Mouse (Mus musculus) stomach, embryonic 16.5 days (tissue): ENCODE measurements around the gene Edem1. TPM values are rescaled to one million over a fixed set of nuclear protein-coding genes. Genes with fewer than 3 reads are reported as not detected.
A peak's percentile ranks its signal among the peaks of the same experiment; 100 is the strongest.

Source experiments
- ATAC-seq: fragments of 200-750 bp; cut with Nextera tagmentation; 2 replicates; pipeline ENCODE4 v1.8.0; 2017; ENCODE audit warnings: moderate number of reproducible peaks, moderate TSS enrichment; ENCODE audit not compliant: insufficient read depth, low FRiP score
- H3K27ac ChIP-seq: fragments of 300-500 bp; sonication (generic); 2 replicates; pipeline ENCODE4 v1.5.1; 2014; ENCODE audit warnings: low read length
- H3K27me3 ChIP-seq: fragments of 300-500 bp; sonication (generic); 2 replicates; pipeline ENCODE4 v1.6.1; 2014; ENCODE audit warnings: low read length, control low read depth, mixed read lengths; ENCODE audit not compliant: control insufficient read depth, insufficient read depth
- H3K36me3 ChIP-seq: fragments of 300-500 bp; sonication (generic); 2 replicates; pipeline ENCODE4 v1.6.1; 2014; ENCODE audit warnings: low read length; ENCODE audit not compliant: control insufficient read depth, insufficient read depth
- H3K4me1 ChIP-seq: fragments of 300-500 bp; sonication (generic); 2 replicates; pipeline ENCODE4 v1.6.1; 2014; ENCODE audit warnings: low read length, control low read depth, mixed read lengths; ENCODE audit not compliant: control insufficient read depth, insufficient read depth
- H3K4me2 ChIP-seq: fragments of 300-500 bp; sonication (generic); 2 replicates; pipeline ENCODE4 v1.6.1; 2014; ENCODE audit warnings: low read depth, low read length, mixed read lengths
- H3K4me3 ChIP-seq: fragments of 300-500 bp; sonication (generic); replicated peaks from 2 replicates; pipeline ENCODE4 v1.5.1; 2014; ENCODE audit warnings: mild to moderate bottlenecking, low read length
- H3K9ac ChIP-seq: fragments of 300-500 bp; sonication (generic); 2 replicates; pipeline ENCODE4 v1.6.1; 2014; ENCODE audit warnings: low read length
- H3K9me3 ChIP-seq: fragments of 300-500 bp; sonication (generic); replicated peaks from 2 replicates; pipeline ENCODE4 v1.6.1; 2016; ENCODE audit warnings: low read length, control low read depth; ENCODE audit not compliant: control insufficient read depth
- WGBS: fragments of 180-500 bp; shearing (Covaris S2); extraction: QIAGEN DNeasy Blood & Tissue Kit; methylation state at CpG from one replicate; pipeline ENCODE4 v1.1.7; 2014; 5-methylcytosine and 5-hydroxymethylcytosine counted together
- polyA plus RNA-seq: library from polyadenylated mRNA; unstranded; fragments of >200 nt; fragmentation: Nextera tagmentation; extraction: Ambion mirVana; gene quantifications from 2 replicates; pipeline ENCODE4 v1.2.1, GENCODE M21; 2015

The Edem1 gene
- polyA plus RNA-seq, 1 experiment from 2014 or later = 49.0 TPM

DNA sequence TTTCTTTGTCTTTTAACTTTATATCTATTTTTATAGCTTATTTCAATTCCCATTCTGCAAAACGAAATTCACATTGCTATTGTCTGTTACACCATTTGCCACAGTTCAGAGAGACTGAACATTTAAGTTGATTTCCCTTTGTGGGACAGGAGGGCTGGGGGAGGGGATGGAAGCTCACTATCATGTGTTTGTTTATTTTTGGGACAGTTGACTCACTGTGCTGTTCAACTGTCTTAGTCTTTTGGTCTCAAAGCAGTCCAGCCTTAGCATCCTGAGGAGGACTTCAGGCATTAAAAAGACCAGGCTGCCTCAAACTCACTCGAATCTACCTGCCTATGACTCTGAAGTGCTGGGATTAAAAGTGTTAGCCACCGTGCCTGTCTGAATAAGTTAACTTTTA lies 2.4 kb upstream of the Edem1 start:
- Histone ChIP-seq H3K9ac (no peak overlapping the region), H3K36me3 (peaks cover 7% of the 10 kb centered on the region; the same call in 1 of the 2 replicates), H3K4me3 (no peak overlapping the region), H3K4me1 (peaks cover 17% of the 10 kb centered on the region), H3K4me2 (no peak overlapping the region), H3K9me3 (no peaks in the 10 kb centered on the region), H3K27me3 (no peaks in the 10 kb centered on the region), H3K27ac (no peak overlapping the region)
- WGBS = 76% methylated on average over 3 of the region's 3 CpGs
- ATAC-seq = no peak

GRCm38 (mm10) chr6:108827336-108827920 lies 1.0 kb upstream of the Edem1 start:
- Histone ChIP-seq H3K27ac (peak overlapping the region; percentile 77), H3K9me3 (no peaks in the 10 kb centered on the region), H3K36me3 (no peaks in the 10 kb centered on the region; the same call in 1 of the 2 replicates), H3K4me1 (peaks cover 17% of the 10 kb centered on the region), H3K9ac (peak overlapping the region; percentile 76), H3K27me3 (no peaks in the 10 kb centered on the region), H3K4me3 (peak overlapping the region; percentile 98), H3K4me2 (peak overlapping the region; percentile 71)
- ATAC-seq = no peak
- WGBS = 35% methylated on average over 5 of the region's 5 CpGs

GRCm38 (mm10) chr6:108828872-108829271 lies 431 bp downstream of the Edem1 start:
- WGBS = 0% methylated on average over 56 of the region's 56 CpGs
- peak; percentile 9; the same call in 1 of the 2 replicates for ATAC-seq
- Histone ChIP-seq H3K4me1 (peaks cover 27% of the 10 kb centered on the region), H3K4me2 (peak overlapping the region; percentile 92), H3K9me3 (no peaks in the 10 kb centered on the region), H3K36me3 (no peaks in the 10 kb centered on the region), H3K27ac (peak overlapping the region; percentile 85), H3K27me3 (no peaks in the 10 kb centered on the region), H3K9ac (peak overlapping the region; percentile 98), H3K4me3 (peak overlapping the region; percentile 98)

GRCm38 (mm10) chr6:108829386-108830370 lies 1.2 kb downstream of the Edem1 start:
- 12% methylated on average over 22 of the region's 22 CpGs for whole genome bisulfite sequencing
- peak overlapping the region; percentile 92 for H3K4me2 ChIP-seq
- H3K9ac ChIP-seq = peak overlapping the region; percentile 98
- no peaks in the 10 kb centered on the region for H3K27me3 ChIP-seq
- no peaks in the 10 kb centered on the region for H3K36me3 ChIP-seq
- H3K27ac ChIP-seq = peak overlapping the region; percentile 85
- peaks cover 27% of the 10 kb centered on the region for H3K4me1 ChIP-seq
- ATAC-seq = no peak
- H3K4me3 ChIP-seq = peak overlapping the region; percentile 98
- no peaks in the 10 kb centered on the region for H3K9me3 ChIP-seq

DNA sequence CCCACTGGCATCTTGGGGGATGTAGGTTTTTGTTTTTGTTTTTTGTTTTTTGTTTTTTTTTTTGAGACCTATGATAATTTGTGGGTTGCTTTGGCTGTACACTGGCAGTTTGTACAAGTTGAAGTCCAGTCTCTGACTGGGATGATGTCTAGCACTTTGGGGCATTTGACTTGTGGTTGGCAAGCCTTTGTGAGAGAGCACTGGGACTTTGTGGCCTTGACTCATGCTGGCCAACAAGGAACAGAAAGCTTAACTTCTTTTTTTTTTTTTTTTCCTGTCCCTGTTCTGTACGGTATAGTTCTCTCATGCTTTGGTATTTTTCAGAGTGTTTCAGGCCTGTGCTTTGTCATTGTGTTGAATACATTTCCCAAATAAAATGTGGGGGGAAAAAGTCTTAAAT lies 3.7 kb downstream of the Edem1 start:
- Histone ChIP-seq H3K4me1 (peaks cover 37% of the 10 kb centered on the region), H3K9ac (no peak overlapping the region), H3K27me3 (no peaks in the 10 kb centered on the region), H3K9me3 (no peaks in the 10 kb centered on the region), H3K4me2 (no peak overlapping the region), H3K27ac (no peak overlapping the region), H3K36me3 (no peaks in the 10 kb centered on the region), H3K4me3 (no peak overlapping the region)
- 50% methylated on average over 1 of the region's 1 CpGs for whole genome bisulfite sequencing
- ATAC-seq = no peak

DNA sequence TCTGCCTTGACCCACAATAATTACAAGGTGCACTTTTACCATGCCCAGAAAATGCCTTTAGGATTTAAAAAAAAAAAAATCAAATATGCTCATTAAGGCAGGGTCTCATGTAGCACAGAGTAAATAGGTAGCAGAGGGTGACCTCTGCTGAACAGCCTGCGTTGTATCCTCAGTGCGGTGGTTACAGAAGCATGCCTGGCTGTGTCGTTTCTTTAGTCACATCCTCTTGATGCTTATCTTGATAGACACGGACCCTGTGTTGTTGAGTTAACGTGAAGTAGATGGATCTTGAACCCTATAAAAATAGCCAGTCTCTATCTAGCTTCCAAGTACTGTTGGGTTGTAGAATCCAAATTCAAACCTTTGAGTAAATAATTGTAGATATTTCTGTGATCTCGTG lies 4.5 kb downstream of the Edem1 start:
- no peaks in the 10 kb centered on the region for H3K9me3 ChIP-seq
- H3K4me2 ChIP-seq = no peak overlapping the region; the same call in 1 of the 2 replicates
- H3K27ac ChIP-seq = peak overlapping the region; percentile 56; the same call in 1 of the 2 replicates
- no peaks in the 10 kb centered on the region for H3K36me3 ChIP-seq
- H3K4me3 ChIP-seq = no peak overlapping the region
- no peaks in the 10 kb centered on the region for H3K27me3 ChIP-seq
- WGBS = 51% methylated on average over 6 of the region's 6 CpGs
- no peak overlapping the region for H3K9ac ChIP-seq
- ATAC-seq = no peak
- H3K4me1 ChIP-seq = peaks cover 31% of the 10 kb centered on the region

- no peak overlapping the region for H3K4me3 ChIP-seq
- H3K27ac ChIP-seq = peak overlapping the region; percentile 56; the same call in 1 of the 2 replicates
- no peak overlapping the region for H3K9ac ChIP-seq
- H3K36me3 ChIP-seq = no peaks in the 10 kb centered on the region
- H3K27me3 ChIP-seq = no peaks in the 10 kb centered on the region
- 0 out of 2 replicates have a peak overlapping the region, but pooled peaks have one; percentile 29 for H3K4me2 ChIP-seq
- peak; percentile 66; the same call in 1 of the 2 replicates for ATAC-seq
- no peaks in the 10 kb centered on the region for H3K9me3 ChIP-seq
- WGBS = 56% methylated on average over 8 of the region's 8 CpGs
- H3K4me1 ChIP-seq = peaks cover 31% of the 10 kb centered on the region
Measured at GRCm38 (mm10) chr6:108833963-108834697, 5.7 kb downstream of the Edem1 start.

DNA sequence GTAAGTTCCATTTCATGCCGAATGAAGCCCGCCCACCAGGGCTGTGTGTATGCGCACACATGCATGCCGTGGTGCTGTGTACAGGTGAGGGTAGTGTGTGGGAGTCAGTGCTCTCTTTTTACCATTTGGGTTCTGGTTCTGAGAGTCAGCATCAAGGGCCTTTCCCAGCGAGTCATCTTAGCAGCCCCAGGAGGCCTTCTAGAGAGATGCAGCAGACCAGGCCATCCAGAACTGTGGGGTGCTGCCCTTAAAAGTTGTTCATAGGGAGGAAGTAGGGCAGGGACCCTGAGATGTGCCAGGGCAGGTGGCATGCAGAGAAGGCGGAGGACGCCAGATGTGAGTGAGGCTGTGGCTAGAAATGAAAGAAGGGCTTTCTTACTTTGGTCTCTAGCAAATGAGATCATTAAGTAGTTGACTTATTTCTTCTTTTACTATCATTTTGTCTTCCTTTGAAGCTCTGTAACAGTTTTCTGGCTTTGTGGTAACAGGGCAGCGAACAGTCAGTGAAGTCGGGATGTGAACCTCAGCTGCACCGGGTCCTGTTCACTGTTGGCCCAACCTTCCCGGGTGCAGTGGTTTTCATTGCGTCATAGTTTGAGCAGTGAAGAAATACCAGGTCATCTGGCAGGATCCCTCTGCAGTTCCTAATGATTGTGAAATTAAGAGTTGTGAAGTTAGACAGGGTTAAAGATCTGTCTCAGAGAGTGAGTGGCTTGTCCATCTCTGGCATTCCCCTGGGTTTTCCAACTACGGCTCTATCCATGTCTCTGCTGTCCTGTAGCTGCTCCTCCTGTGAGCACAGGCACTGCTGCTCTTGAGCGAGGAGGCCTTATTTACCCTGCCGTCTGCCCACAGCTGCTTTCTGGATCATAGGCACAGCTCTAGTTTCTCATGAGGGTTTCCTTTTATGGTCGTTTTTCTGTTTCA lies 7.6 kb downstream of the Edem1 start:
- H3K27me3 ChIP-seq = no peaks in the 10 kb centered on the region
- no peaks in the 10 kb centered on the region for H3K9me3 ChIP-seq
- peak overlapping the region; percentile 55; the same call in 1 of the 2 replicates for H3K9ac ChIP-seq
- H3K4me1 ChIP-seq = peaks cover 21% of the 10 kb centered on the region
- no peak overlapping the region for H3K4me3 ChIP-seq
- peak overlapping the region; percentile 59 for H3K27ac ChIP-seq
- ATAC-seq = peak; percentile 54; the same call in 1 of the 2 replicates
- H3K4me2 ChIP-seq = no peak overlapping the region
- no peaks in the 10 kb centered on the region for H3K36me3 ChIP-seq
- WGBS = 70% methylated on average over 16 of the region's 16 CpGs
